Mouse (Mus musculus): Measurements from ENCODE around the gene Rab25. TPM values are rescaled to one million over a fixed set of nuclear protein-coding genes. Genes with fewer than 3 reads are reported as not detected.
"Not testable (repeated sequence)": the region's sequence is repeated elsewhere in the genome, so short reads cannot be mapped to it uniquely, and the experiment has no call there.

The Rab25 gene
- total RNA-seq (2021): not detected
- long read RNA-seq: 0 reads

GRCm38 (mm10) chr3:88548180-88548917, at the start of gene Rab25:
Rab25 (minus strand) TSS chr3:88548300.
- no peak for DNase-seq (ENCODE audit: low spot score in 2 of 2)

GRCm38 (mm10) chr3:88596547-88596946, 48.4 kb upstream of the Rab25 start:
- DNase-seq (ENCODE audit: low spot score in 2 of 2): not testable (repeated sequence)

- no peak for DNase-seq (ENCODE audit: low spot score in 2 of 2)
These were observed 45.9 kb upstream of the Rab25 start for GRCm38 (mm10) chr3:88593893-88594580.

GRCm38 (mm10) chr3:88592942-88593576, 45.0 kb upstream of the Rab25 start:
- no peak for DNase-seq (ENCODE audit: low spot score in 2 of 2)

GRCm38 (mm10) chr3:88591950-88592731, 44.0 kb upstream of the Rab25 start:
- DNase-seq (ENCODE audit: low spot score in 2 of 2): peak in 1 of 2 experiments; percentile 68

- DNase-seq (ENCODE audit: low spot score in 2 of 2): no peak
These were observed 42.9 kb upstream of the Rab25 start for GRCm38 (mm10) chr3:88591044-88591443.

GRCm38 (mm10) chr3:88590246-88590645, 42.1 kb upstream of the Rab25 start:
- no peak for DNase-seq (ENCODE audit: low spot score in 2 of 2)

GRCm38 (mm10) chr3:88586640-88587039, 38.5 kb upstream of the Rab25 start:
- DNase-seq (ENCODE audit: low spot score in 2 of 2): no peak

- DNase-seq (ENCODE audit: low spot score in 2 of 2): no peak
These were observed 37.7 kb upstream of the Rab25 start for GRCm38 (mm10) chr3:88585769-88586168.

GRCm38 (mm10) chr3:88579454-88580117, 31.5 kb upstream of the Rab25 start:
- DNase-seq (ENCODE audit: low spot score in 2 of 2): peak; percentile 77 to 88

- DNase-seq (ENCODE audit: low spot score in 2 of 2): no peak
These were observed 30.7 kb upstream of the Rab25 start for GRCm38 (mm10) chr3:88578498-88579424.

GRCm38 (mm10) chr3:88577846-88578245, 29.7 kb upstream of the Rab25 start:
- not testable (repeated sequence) for DNase-seq (ENCODE audit: low spot score in 2 of 2)

GRCm38 (mm10) chr3:88575540-88575939, 27.4 kb upstream of the Rab25 start, which contains the start of gene Ssr2:
Ssr2 (plus strand) TSS chr3:88575876.
- DNase-seq (ENCODE audit: low spot score in 2 of 2): no peak

GRCm38 (mm10) chr3:88573810-88574209, 25.7 kb upstream of the Rab25 start:
- no peak for DNase-seq (ENCODE audit: low spot score in 2 of 2)

- DNase-seq (ENCODE audit: low spot score in 2 of 2): no peak
These were observed 24.7 kb upstream of the Rab25 start for GRCm38 (mm10) chr3:88572835-88573234.

- DNase-seq (ENCODE audit: low spot score in 2 of 2): no peak
These were observed 23.8 kb upstream of the Rab25 start for GRCm38 (mm10) chr3:88571856-88572255.

- DNase-seq (ENCODE audit: low spot score in 2 of 2): no peak
These were observed 22.2 kb upstream of the Rab25 start for GRCm38 (mm10) chr3:88570341-88570740.

GRCm38 (mm10) chr3:88569694-88570093, 21.6 kb upstream of the Rab25 start:
- no peak for DNase-seq (ENCODE audit: low spot score in 2 of 2)

- DNase-seq (ENCODE audit: low spot score in 2 of 2): no peak
These were observed 21.0 kb upstream of the Rab25 start for GRCm38 (mm10) chr3:88569093-88569492.

GRCm38 (mm10) chr3:88568615-88569014, 20.5 kb upstream of the Rab25 start:
- no peak for DNase-seq (ENCODE audit: low spot score in 2 of 2)
